Mouse (Mus musculus) left cerebral cortex, postnatal 14 days (tissue): ENCODE data around the gene Mars2. TPM values are rescaled to one million over a fixed set of nuclear protein-coding genes. Genes with fewer than 3 reads are reported as not detected.

Source experiments
- DNase-seq, 2 experiments: peaks; one replicate each; pipeline ENCODE4 v3.0.0; 2021 to 2022; ENCODE audit warnings: low spot score in 2 of 2, mixed read lengths in 1 of 2
- intact Hi-C: fragments of 180-260 bp; cut with DNase I; formaldehyde crosslinking; loops from one replicate; pipeline ENCODE4 v1.15.1; 2025
- long read RNA-seq, 2 experiments: library from polyadenylated mRNA; stranded (forward); transcript quantifications; one replicate each; pipeline ENCODE4 v2.0.0; 2021
- total RNA-seq, 2 experiments: library from RNA; stranded (reverse); gene quantifications; 2 replicates each; pipeline ENCODE4 v1.2.3; 2021

Mars2 gene
- total RNA-seq = 10 to 100 TPM; 10.6 to 11.5 TPM
- long read RNA-seq, experiment 1, full-length matches to known transcripts = 9 of 9 reads
- long read RNA-seq, experiment 1, partial matches to known transcripts = 0 of 9 reads
- long read RNA-seq, experiment 1, other reads (novel, unspliced or antisense) = 0 of 9 reads
- long read RNA-seq, experiment 2, full-length matches to known transcripts = 6 of 7 reads
- long read RNA-seq, experiment 2, partial matches to known transcripts = 0 of 7 reads
- long read RNA-seq, experiment 2, other reads (novel, unspliced or antisense) = 1 of 7 reads

DNA sequence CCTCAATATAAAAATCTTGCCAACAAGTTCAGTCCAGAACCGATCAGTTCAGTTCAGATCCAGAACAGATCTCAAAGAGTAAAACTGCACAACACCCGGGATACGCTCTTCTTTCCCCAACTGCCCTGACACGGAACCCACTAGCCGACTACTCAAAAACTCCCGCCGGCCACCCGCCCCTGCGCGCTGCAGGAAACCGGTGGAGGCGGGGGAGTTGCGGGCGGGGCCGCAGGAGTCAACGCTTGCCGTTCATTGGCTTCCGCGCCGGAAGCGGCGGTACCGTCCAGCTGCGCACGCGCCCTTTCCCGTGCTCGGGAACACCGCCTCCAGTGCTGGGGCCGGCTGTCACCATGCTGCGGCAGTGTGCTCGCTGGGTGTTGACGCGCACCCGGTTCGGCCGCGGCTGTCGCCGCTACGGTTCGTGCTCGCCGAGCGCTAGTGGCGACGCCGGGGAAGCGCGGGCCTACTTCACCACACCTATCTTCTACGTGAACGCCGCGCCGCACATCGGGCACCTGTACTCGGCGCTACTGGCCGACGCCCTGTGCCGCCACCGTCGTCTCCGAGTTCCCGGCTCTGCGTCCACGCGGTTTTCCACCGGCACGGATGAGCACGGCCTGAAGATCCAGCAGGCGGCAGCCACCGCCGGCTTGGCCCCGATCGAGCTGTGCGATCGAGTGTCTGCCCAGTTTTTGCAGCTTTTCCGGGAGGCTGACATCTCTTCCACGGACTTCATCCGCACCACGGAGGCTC lies at the start of gene Mars2:
Mars2 (plus strand) TSS at position 288 of the 753 bp plus-strand sequence.
- peak; percentile 96 for DNase-seq
- intact Hi-C loops = loop anchor here (10.0 kb wide), 1 partner anchor 638 kb away; no protein-coding TSS in a partner anchor

DNA sequence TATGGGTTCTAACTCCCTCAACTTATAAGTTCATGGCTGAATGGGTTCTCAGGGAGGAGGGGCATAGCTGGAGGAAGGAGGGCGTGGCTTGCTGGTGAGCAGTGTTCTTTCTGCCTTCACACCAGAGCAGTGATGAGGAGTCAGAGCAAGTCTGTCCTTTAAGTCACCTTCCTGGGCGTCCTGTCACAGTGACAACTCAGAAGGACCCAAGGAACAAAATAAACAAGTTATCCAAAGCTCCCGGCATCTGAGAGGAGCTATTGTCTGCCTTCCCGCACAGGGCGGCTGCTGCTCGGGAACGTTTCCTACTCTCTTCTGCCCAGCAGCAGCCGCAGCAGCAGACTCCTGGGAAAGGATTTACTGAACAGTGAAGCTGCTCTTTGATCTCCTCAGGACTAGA lies 45.0 kb upstream of the Mars2 start:
- intact Hi-C loops = no loop called here

DNA sequence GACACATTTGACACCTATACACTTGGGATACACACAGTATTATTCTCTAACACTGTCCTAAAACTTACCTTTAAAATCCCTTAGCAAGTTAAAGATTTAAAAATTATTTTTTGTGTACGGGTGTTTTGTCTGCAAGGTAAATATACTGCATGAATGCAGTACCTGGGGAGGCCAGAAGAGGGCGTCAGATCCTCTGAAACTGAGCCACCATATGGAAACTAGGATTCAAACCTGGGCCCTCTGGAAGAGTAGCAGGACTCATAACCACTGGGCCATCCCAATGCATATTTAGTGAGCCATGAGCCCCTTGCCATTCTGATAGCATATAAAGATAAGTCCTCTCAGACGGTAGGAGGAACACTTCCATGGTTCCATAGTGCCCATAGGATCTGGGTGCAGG lies 44.2 kb upstream of the Mars2 start:
- intact Hi-C loops = no loop called here
- DNase-seq = peak in 1 of 2 experiments; percentile 22

More for the DNA sequence above, 45.0 kb upstream of the Mars2 start:
- DNase-seq = no peak

DNA sequence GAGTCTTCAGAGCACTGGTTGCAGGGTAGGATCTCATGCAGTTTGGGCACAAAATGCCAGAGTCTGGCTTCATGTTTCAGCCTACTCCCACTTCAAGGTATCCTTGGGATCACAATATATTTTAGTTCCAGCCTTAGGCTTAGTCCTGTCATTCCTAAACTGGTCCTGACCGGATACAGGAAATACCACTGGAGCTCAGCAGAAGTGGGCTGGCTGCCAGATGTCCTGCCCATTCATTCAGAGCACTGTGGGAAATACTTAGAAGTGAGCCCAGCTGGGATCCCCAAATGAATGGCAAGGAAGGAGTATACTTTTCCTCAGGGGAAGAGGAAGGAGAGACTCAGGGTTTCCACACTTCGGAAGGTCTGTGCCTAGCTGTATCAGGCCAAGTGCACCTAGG lies 43.7 kb upstream of the Mars2 start:
- intact Hi-C loops = no loop called here
- DNase-seq = no peak

DNA sequence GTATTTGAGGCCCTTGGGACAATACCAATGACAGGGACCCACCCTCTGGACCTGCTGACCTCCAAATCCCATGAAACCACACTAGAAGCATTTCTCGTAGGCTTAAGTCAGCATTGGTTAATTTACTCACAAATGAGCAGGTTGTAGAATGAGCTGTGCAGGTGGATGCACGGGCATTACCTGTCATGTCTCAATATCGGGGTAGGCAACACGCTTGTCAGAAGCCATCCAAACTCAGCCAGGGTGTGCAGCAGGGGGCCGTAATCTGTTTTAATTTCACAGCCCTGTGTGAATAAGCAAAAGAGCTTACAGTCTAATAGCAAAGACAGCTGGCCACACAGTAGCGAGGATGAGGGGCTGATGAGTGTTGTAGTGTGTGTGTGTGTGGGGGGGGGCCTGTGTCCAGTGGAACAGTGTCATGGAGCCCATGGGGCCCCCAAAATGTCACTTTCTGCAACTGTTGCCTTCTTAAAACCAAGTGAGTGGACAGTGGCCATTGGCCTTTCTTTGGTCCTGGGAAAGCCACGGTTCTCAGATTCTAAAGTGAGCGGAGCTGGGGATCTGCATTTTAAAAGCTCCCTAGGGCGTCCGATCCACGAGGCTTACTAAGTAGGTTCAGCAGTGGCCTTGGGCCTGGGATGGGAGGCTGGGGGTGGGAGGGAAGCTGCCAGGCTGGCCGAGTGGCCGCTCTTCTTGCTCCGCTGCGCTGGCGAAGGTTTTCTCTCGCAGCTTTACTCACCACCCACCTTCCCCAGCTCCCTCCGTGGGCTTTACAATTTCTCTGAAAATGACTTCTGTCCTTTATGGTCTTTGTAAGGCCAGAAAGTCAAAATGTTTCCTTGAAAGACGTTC lies 42.7 kb upstream of the Mars2 start:
- no peak for DNase-seq
- intact Hi-C loops = no loop called here

DNA sequence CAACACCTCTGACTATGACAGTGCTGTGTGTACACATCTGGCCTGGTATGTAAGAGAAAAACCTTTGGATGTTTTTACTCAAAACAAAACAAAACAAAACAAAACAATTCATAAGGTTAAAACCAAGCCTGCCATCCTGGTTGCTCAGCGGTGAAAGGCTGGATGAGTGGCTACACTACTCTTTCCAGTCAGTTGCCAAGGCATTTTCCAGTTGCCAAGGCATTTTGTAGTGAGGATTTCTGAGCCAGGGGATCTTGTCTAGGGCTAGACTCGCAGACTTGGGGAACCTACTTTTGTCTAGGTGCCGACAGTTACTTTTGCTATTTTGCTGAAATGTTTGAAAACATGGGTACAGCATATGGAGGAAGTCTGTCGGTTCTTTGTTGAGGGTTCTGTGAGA lies 42.0 kb upstream of the Mars2 start:
- intact Hi-C loops = no loop called here
- no peak for DNase-seq

DNA sequence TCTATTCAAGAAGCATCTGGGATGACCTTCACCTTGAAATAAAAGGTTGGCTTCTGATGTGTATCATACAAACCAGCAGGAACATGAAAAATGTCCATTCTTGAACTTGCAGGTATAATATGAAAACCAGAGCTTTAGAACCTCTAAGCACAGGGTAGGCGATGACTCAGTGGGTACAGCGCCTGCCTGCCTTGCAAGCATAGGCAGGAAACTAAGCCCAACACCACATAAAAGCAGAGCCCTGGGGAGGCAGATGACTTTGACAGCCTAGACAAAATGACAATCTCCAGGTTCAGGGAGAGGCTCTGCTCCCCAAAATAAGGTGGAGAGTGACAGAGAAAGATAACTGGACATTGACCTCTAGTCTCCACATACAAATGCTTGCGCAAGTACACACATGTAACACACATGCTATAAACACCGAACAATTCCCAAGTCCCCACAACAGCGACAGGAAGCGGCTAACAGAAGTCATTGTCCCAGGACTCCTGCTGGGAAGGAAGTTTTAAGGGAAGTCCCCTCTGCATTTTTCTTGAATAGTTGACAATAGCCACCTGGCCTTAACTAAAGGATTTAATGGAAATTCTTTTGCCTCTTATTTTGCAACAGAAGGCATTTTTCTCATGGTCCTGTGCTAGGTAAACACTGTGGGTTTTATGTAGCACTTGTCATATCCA lies 40.5 kb upstream of the Mars2 start:
- DNase-seq = no peak
- intact Hi-C loops = no loop called here

DNA sequence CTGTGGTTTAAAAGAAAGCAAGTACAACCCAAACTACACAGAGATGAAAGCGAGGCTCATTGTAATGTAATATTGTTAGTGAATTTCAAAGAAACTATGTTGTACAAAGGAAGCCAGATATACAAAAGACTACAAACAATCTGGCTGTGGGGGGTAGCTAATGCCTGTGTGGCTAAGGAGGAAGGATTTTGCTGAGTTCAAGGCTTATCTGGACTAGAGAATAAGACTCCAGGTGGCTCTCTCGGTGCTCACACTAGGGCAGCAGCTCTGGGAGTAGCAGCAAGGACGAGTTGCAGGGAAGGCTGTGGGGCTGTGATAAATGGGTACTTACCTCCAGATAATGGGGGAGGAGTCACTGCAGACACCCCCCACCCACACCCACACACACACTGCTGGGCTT lies 38.3 kb upstream of the Mars2 start:
- DNase-seq = no peak
- intact Hi-C loops = no loop called here

DNA sequence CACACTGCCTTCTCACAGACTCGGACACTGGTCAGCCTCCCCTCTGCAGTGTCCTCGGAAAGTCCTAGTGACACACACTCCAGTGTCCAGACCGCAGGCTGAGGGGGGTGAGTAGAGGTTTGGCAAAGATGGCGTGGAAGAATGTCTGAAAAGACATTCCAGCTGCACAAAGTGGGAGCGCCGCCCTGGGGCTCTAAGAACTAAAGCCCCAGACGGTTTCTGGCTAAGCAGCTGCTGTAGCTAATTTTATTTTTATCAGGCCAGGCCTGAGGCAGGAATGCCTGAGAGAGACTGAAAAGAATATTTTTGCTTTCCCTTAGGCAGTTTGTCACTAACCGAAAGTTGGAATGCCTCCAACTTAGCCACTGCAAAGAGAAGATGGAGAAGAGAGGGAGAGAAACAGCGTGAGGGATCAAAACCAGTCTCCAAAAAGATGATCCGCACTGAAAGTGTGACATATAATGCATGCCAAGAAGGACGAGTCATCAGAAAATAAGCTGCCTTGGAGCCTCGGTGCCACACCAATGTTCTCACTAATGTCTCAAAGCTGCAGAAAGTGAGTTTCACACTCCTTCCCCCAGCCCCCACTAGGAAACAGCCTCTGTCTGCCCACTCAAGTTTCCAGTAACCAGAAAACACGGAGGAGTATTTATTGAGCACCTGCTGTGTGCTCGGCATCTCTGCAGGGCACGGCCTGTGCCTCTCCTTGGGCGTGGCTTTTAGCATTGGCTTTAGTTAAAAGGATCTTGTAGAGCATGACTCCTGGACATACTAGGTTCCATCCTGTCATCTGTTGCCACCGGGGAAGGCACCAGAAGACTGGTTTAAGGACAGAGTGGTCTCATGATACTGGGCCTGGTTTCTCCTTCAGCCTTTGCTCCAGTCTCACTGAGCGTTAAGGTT lies 34.9 kb upstream of the Mars2 start:
- intact Hi-C loops = no loop called here
- peak; percentile 58 to 72 for DNase-seq

DNA sequence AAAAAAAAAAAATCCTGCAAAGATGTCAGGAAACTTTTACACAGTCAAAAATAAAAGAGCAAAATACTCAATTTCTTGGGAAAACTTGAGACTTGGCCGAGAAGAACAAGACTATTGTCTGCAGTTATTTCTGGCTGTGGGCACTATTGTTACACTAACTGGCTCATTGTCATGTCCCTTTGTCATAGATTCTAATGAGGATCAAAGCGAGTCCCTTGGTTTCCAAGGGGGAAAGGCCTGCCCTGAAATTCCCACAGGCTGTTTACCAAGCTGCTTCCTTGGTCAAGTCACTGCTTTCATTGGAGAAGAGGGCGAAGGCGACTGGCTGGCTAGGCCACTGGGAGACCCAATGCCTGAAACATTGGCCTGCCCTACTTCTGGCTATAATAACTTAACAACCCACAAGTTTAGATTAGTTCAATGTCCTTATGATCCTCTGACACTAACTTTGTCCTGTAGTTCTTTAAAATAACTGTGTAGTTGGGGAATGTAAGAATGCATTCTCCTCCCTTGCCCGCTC lies 31.1 kb upstream of the Mars2 start:
- no peak for DNase-seq
- intact Hi-C loops = no loop called here

DNA sequence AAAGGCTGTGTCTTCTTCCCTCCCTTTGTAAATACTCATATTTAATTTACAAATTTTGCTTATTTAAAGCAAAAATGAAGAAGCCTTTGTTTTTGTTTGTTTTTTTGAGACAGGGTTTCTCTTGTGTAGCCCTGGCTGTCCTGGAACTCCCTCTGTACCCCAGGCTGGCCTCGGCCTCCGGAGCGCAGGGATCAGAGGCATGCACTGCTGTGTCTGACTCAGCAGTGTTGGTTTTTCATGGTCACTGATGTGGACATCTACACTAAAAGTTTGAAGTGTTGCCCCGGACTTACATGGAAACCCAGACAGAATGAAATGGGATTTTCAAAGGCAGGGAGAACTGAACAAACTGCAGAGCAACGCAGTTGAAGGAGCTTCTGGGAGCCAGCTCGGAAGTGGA lies 29.4 kb upstream of the Mars2 start:
- no peak for DNase-seq
- intact Hi-C loops = no loop called here

DNA sequence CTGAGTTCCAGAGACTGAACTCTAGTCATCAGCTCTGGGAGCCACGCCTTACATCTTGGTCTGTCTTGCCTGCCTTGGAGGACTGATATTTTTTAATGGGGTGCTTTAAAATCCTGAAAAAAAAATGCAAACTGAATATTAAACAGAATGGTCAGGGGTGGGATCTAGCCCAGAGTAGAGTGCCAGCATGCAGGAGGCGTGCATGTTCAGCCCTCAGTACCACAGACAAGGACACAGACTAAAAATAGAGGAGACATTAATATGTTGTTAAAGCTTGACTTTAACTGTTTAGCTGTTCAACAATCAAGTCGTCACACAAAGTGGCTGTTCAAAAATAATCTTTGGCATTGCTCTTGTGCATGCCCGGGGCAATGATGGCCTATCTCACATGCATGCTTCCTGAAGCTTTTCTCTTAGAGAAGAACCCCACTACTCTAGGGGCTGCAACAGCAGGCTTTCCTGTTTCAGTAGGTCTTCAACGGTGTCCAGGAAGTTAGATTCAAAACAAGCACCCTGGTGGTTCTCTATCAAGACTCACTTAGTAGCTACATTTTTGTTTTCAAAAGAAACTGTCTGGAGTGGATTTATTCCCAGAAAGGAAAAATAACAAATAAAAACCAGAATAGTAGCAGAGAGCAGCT lies 28.4 kb upstream of the Mars2 start:
- no peak for DNase-seq
- intact Hi-C loops = no loop called here

DNA sequence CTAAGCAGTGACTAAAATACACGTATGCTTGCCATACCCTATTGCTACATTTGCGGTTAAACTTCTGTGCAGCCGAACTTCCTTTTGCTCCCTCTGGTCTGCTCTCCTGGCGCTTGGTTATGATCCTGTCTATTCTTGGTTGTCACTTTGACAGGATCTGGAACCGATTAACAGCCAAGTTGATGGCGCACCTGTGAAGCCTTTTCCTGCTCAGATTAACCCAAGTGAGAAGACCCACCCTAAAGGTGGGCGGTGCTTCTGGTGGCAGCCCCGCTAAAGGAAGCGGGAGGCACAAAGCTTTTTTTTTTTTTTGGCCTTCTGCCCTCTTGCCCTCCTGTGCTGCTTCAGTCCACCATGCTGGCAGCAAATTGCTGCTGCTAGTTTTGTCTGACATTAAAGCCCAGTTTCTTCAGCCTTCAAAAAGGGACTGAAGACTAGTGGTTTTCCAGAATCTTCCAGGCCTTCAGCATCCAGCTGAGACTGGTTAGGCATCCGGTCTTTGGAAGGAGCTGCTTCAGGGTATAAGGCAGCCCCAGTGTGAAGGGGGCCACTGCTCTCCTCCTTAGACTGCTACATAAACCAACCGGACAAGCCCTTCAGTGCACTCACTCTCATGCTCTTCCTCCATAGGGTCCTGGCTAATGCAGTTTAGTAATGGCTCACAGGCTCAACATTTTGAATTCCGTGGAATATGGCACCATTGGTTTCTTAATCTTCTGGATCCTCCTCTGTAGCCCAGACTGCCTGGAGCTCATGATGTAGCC lies 26.6 kb upstream of the Mars2 start:
- intact Hi-C loops = no loop called here
- no peak for DNase-seq

DNA sequence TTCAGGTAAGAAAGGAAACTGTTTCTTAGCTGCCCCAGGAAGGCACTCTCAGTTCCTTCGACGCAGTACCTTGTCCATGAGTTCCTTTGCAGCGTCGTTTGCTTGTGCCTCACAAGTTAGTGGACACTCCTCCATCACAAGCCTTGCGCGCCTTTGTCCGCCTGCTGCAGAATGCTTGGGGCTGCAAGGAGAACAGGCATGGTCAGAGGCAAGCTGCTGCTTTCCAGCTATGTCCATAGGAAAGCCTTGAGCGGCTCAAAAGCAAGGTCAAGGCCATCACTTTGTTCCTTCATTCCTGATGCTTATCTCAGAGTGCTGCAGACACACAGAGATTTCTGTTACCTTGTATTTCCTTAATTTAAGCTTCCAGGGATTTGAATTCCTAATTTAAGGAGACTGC lies 25.9 kb upstream of the Mars2 start:
- DNase-seq = no peak
- intact Hi-C loops = no loop called here

DNA sequence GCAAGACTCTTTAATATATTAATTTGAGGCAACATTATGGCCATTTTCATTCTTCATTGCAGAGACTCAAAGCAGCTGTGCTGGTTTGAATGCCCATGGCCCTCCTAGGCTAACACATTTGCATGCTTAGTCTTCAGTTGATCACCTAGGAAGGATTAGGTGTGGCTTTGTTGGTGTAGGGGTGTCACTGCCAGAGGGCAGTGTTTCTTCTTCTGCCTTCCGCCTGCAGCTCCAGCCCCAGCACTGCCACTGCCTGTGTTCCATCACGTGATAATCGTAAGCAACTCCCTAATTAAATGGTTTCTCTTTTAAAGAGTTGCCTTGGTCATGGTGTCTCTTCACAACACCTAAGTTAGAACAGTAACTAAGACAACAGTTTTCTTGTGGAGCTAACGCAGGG lies 24.2 kb upstream of the Mars2 start:
- intact Hi-C loops = no loop called here
- no peak for DNase-seq

DNA sequence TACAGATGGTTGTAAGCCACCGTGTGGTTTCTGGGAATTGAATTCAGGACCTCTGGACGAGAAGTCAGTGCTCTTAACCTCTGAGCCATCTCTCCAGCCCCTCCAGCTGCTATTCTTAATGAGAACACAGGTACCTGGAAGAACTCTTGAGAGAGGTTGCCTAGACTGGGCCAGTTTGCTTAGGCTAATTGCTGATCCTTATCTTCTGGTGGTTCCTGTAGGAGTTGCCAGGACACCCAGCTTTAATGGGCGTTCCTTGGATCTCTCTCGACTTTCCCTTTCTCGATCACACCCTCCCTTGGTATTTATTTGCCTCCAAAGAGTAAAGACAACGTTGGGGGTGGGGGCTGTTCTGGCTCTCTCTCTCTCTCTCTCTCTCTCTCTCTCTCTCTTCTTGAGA lies 23.5 kb upstream of the Mars2 start:
- no peak for DNase-seq
- intact Hi-C loops = no loop called here

DNA sequence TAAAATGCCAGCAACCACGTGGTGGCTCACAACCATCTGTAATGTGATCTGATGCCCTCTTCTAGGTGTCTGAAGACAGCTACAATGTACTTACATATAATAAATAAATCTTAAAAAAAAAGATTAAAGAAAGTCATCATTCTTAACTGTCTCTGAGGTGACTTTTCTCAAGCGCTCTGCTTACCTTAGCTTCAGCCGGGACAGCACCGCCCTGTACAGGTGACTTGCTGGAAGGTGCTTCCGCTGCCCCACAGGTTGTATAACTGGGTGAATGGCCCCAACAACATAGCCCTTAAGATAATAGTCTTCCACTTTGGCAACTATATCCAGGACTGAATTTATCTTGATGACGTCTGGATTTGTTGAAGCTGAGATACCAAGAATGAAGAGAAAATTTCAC lies 23.0 kb upstream of the Mars2 start:
- intact Hi-C loops = no loop called here
- no peak for DNase-seq
